Mouse (Mus musculus): ENCODE results near the gene Usp39. TPM values are rescaled to one million over a fixed set of nuclear protein-coding genes. Genes with fewer than 3 reads are reported as not detected.

Gene Usp39
- polyA plus RNA-seq, 1 experiment from 2014 or later: 57.9 TPM

GRCm38 (mm10) chr6:72383142-72383820 lies 38.3 kb upstream of the Usp39 start:
- Histone ChIP-seq H3K27me3 (peaks cover 32% of the 10 kb centered on the region), H3K9me3 (replicated peaks) (no peaks in the 10 kb centered on the region), H3K4me2 (replicated peaks) (no peak overlapping the region), H3K4me1 (peaks cover 5% of the 10 kb centered on the region), H3K27ac (no peak overlapping the region), H3K36me3 (0 out of 2 replicates have a peak, but pooled peaks cover 4% of the 10 kb centered on the region), H3K4me3 (no peak overlapping the region), H3K9ac (no peak overlapping the region)
- ATAC-seq (ENCODE audit: low FRiP score): no peak
- WGBS: 83% methylated on average over 6 of the region's 6 CpGs

- H3K9ac ChIP-seq: no peak overlapping the region
- WGBS: 86% methylated on average over 6 of the region's 6 CpGs
Observed at GRCm38 (mm10) chr6:72382494-72382893, 37.5 kb upstream of the Usp39 start.

GRCm38 (mm10) chr6:72380131-72380770 lies 35.3 kb upstream of the Usp39 start, which contains the start of gene Vamp5:
TSS of gene Vamp5 (minus strand) at chr6:72380468.
- H3K36me3 ChIP-seq: 0 out of 2 replicates have a peak, but pooled peaks cover 4% of the 10 kb centered on the region
- peaks cover 5% of the 10 kb centered on the region for H3K4me1 ChIP-seq
- H3K9me3 ChIP-seq (replicated peaks): no peaks in the 10 kb centered on the region
- peak; percentile 66; the same call in 1 of the 2 replicates for ATAC-seq (ENCODE audit: low FRiP score)
- H3K9ac ChIP-seq: peak within 1 kb of the TSS; percentile 58
- peak within 1 kb of the TSS; percentile 64 for H3K4me2 ChIP-seq (replicated peaks)
- peak within 1 kb of the TSS; percentile 43 for H3K4me3 ChIP-seq
- peaks cover 32% of the 10 kb centered on the region for H3K27me3 ChIP-seq
- H3K27ac ChIP-seq: 0 out of 2 replicates have a peak within 1 kb of the TSS, but pooled peaks have one; percentile 19
- WGBS: 1% methylated on average over 48 of the region's 49 CpGs

More at GRCm38 (mm10) chr6:72382494-72382893, 37.5 kb upstream of the Usp39 start:
- no peak overlapping the region for H3K4me2 ChIP-seq (replicated peaks)
- no peak overlapping the region for H3K4me3 ChIP-seq
- H3K27me3 ChIP-seq: peaks cover 32% of the 10 kb centered on the region
- H3K27ac ChIP-seq: no peak overlapping the region
- no peaks in the 10 kb centered on the region for H3K9me3 ChIP-seq (replicated peaks)
- ATAC-seq (ENCODE audit: low FRiP score): no peak
- H3K4me1 ChIP-seq: peaks cover 5% of the 10 kb centered on the region
- 0 out of 2 replicates have a peak, but pooled peaks cover 4% of the 10 kb centered on the region for H3K36me3 ChIP-seq

- Histone ChIP-seq H3K9me3 (replicated peaks) (no peaks in the 10 kb centered on the region), H3K4me3 (peak overlapping the region; percentile 43), H3K4me2 (replicated peaks) (peak overlapping the region; percentile 64), H3K4me1 (peaks cover 5% of the 10 kb centered on the region), H3K9ac (0 out of 2 replicates have a peak overlapping the region, but pooled peaks have one; percentile 58), H3K36me3 (no peaks in the 10 kb centered on the region), H3K27me3 (peaks cover 32% of the 10 kb centered on the region), H3K27ac (no peak overlapping the region)
- ATAC-seq (ENCODE audit: low FRiP score): no peak
- WGBS: 42% methylated on average over 7 of the region's 7 CpGs
Observed at GRCm38 (mm10) chr6:72379377-72380130, 34.6 kb upstream of the Usp39 start.

GRCm38 (mm10) chr6:72378510-72379234 lies 33.7 kb upstream of the Usp39 start:
- H3K4me3 ChIP-seq: no peak overlapping the region
- WGBS: 90% methylated on average over 8 of the region's 8 CpGs
- no peak overlapping the region for H3K27ac ChIP-seq
- peaks cover 32% of the 10 kb centered on the region for H3K27me3 ChIP-seq
- no peak overlapping the region for H3K4me2 ChIP-seq (replicated peaks)
- no peaks in the 10 kb centered on the region for H3K9me3 ChIP-seq (replicated peaks)
- ATAC-seq (ENCODE audit: low FRiP score): no peak
- no peaks in the 10 kb centered on the region for H3K36me3 ChIP-seq
- H3K4me1 ChIP-seq: peaks cover 5% of the 10 kb centered on the region
- no peak overlapping the region for H3K9ac ChIP-seq

- no peak overlapping the region for H3K4me3 ChIP-seq
- peaks cover 5% of the 10 kb centered on the region; the same call in 1 of the 2 replicates for H3K4me1 ChIP-seq
- H3K4me2 ChIP-seq (replicated peaks): no peak overlapping the region
- peaks cover 14% of the 10 kb centered on the region for H3K27me3 ChIP-seq
- 85% methylated on average over 15 of the region's 15 CpGs for WGBS
- no peaks in the 10 kb centered on the region for H3K9me3 ChIP-seq (replicated peaks)
- no peak overlapping the region for H3K27ac ChIP-seq
- no peak for ATAC-seq (ENCODE audit: low FRiP score)
- H3K36me3 ChIP-seq: no peaks in the 10 kb centered on the region
- H3K9ac ChIP-seq: no peak overlapping the region
Observed at GRCm38 (mm10) chr6:72374820-72375563, 30.0 kb upstream of the Usp39 start.

GRCm38 (mm10) chr6:72374206-72374605 lies 29.2 kb upstream of the Usp39 start:
- no peak for ATAC-seq (ENCODE audit: low FRiP score)
- no peak overlapping the region for H3K9ac ChIP-seq
- peaks cover 6% of the 10 kb centered on the region for H3K27me3 ChIP-seq
- no peak overlapping the region for H3K27ac ChIP-seq
- no peaks in the 10 kb centered on the region for H3K9me3 ChIP-seq (replicated peaks)
- WGBS: 75% methylated on average over 7 of the region's 7 CpGs
- H3K4me2 ChIP-seq (replicated peaks): no peak overlapping the region
- no peaks in the 10 kb centered on the region for H3K36me3 ChIP-seq
- H3K4me1 ChIP-seq: 0 out of 2 replicates have a peak, but pooled peaks cover 5% of the 10 kb centered on the region
- no peak overlapping the region for H3K4me3 ChIP-seq

GRCm38 (mm10) chr6:72373184-72373583 lies 28.2 kb upstream of the Usp39 start:
- no peak for ATAC-seq (ENCODE audit: low FRiP score)
- Histone ChIP-seq H3K4me2 (replicated peaks) (no peak overlapping the region), H3K36me3 (no peaks in the 10 kb centered on the region), H3K9me3 (replicated peaks) (no peaks in the 10 kb centered on the region), H3K27me3 (no peaks in the 10 kb centered on the region), H3K4me3 (no peak overlapping the region), H3K27ac (no peak overlapping the region), H3K9ac (no peak overlapping the region), H3K4me1 (0 out of 2 replicates have a peak, but pooled peaks cover 5% of the 10 kb centered on the region)
- WGBS: 85% methylated on average over 4 of the region's 4 CpGs

- Histone ChIP-seq H3K9ac (no peak overlapping the region), H3K27me3 (no peaks in the 10 kb centered on the region), H3K36me3 (no peaks in the 10 kb centered on the region), H3K4me3 (no peak overlapping the region), H3K4me2 (replicated peaks) (no peak overlapping the region), H3K27ac (no peak overlapping the region), H3K4me1 (0 out of 2 replicates have a peak, but pooled peaks cover 5% of the 10 kb centered on the region), H3K9me3 (replicated peaks) (no peaks in the 10 kb centered on the region)
- 31% methylated on average over 1 of the region's 1 CpGs for WGBS
- ATAC-seq (ENCODE audit: low FRiP score): no peak
Observed at GRCm38 (mm10) chr6:72371571-72371970, 26.6 kb upstream of the Usp39 start.

GRCm38 (mm10) chr6:72371147-72371546 lies 26.2 kb upstream of the Usp39 start:
- 48% methylated on average over 5 of the region's 5 CpGs for WGBS
- H3K4me3 ChIP-seq: no peak overlapping the region
- H3K9ac ChIP-seq: no peak overlapping the region
- no peak overlapping the region for H3K27ac ChIP-seq
- H3K27me3 ChIP-seq: no peaks in the 10 kb centered on the region
- H3K36me3 ChIP-seq: no peaks in the 10 kb centered on the region
- no peak for ATAC-seq (ENCODE audit: low FRiP score)
- no peak overlapping the region for H3K4me2 ChIP-seq (replicated peaks)
- no peaks in the 10 kb centered on the region for H3K9me3 ChIP-seq (replicated peaks)
- H3K4me1 ChIP-seq: 0 out of 2 replicates have a peak, but pooled peaks cover 5% of the 10 kb centered on the region

- ATAC-seq (ENCODE audit: low FRiP score): no peak
- H3K4me1 ChIP-seq: 0 out of 2 replicates have a peak, but pooled peaks cover 5% of the 10 kb centered on the region
- no peaks in the 10 kb centered on the region for H3K36me3 ChIP-seq
- 83% methylated on average over 12 of the region's 12 CpGs for WGBS
- no peaks in the 10 kb centered on the region for H3K9me3 ChIP-seq (replicated peaks)
- no peak overlapping the region for H3K9ac ChIP-seq
- no peak overlapping the region for H3K4me2 ChIP-seq (replicated peaks)
- no peak overlapping the region for H3K27ac ChIP-seq
- no peaks in the 10 kb centered on the region for H3K27me3 ChIP-seq
- no peak overlapping the region for H3K4me3 ChIP-seq
Observed at GRCm38 (mm10) chr6:72370091-72370490, 25.1 kb upstream of the Usp39 start.

All from hindbrain, embryonic 12.5 days (tissue).